Mouse (Mus musculus) spleen, adult 2 months (tissue): ENCODE results near the gene Gm973. TPM values are rescaled to one million over a fixed set of nuclear protein-coding genes. Genes with fewer than 3 reads are reported as not detected.

Experiments
- DNase-seq, 2 experiments: peaks; one replicate each; pipeline versions ENCODE4 v3.0.0 to v3.0.0-alpha.2; 2012 to 2021; ENCODE audit warnings: low spot score in 2 of 2, low read depth in 1 of 2
- H3K27ac ChIP-seq: fragments of 200-500 bp; 2 replicates; pipeline ENCODE4 v1.5.1; 2012; ENCODE audit warnings: low read length, inconsistent platforms; ENCODE audit not compliant: insufficient read depth
- H3K27me3 ChIP-seq: fragments of 200-500 bp; 2 replicates; pipeline ENCODE4 v1.6.1; 2012; ENCODE audit warnings: mild to moderate bottlenecking, moderate library complexity, low read length, inconsistent platforms; ENCODE audit not compliant: control insufficient read depth, insufficient read depth
- H3K36me3 ChIP-seq: fragments of 200-500 bp; 2 replicates; pipeline ENCODE4 v1.6.1; 2012; ENCODE audit warnings: mild to moderate bottlenecking, low read length, inconsistent platforms; ENCODE audit not compliant: control insufficient read depth, insufficient read depth
- H3K4me1 ChIP-seq: fragments of 200-500 bp; 2 replicates; pipeline ENCODE4 v1.6.1; 2011; ENCODE audit warnings: inconsistent platforms; ENCODE audit not compliant: control insufficient read depth, insufficient read depth, insufficient read length
- H3K4me3 ChIP-seq: fragments of 200-500 bp; 2 replicates; pipeline ENCODE4 v1.5.1; 2011; ENCODE audit warnings: mild to moderate bottlenecking, inconsistent platforms; ENCODE audit not compliant: insufficient read depth, insufficient read length; ENCODE audit errors: extremely low read depth
- CTCF ChIP-seq: fragments of 200-500 bp; IDR thresholded peaks from 2 replicates; pipeline ENCODE4 v1.5.1; 2011; ENCODE audit warnings: mild to moderate bottlenecking, inconsistent platforms; ENCODE audit not compliant: insufficient read depth, insufficient read length, insufficient replicate concordance; ENCODE audit errors: extremely low read depth
- POLR2A ChIP-seq: fragments of 200-500 bp; IDR thresholded peaks from 2 replicates; pipeline ENCODE4 v1.6.1; 2011; ENCODE audit warnings: low read depth, low read length, inconsistent platforms
- WGBS: fragments of 180-500 bp; shearing (Covaris S2); methylation state at CpG from one replicate; pipeline ENCODE4 v1.1.7; 2018; 5-methylcytosine and 5-hydroxymethylcytosine counted together
- polyA plus RNA-seq: library from polyadenylated mRNA; depleted of rRNA; stranded (reverse); fragments of >200 nt; gene quantifications from 2 replicates; pipeline ENCODE4 v1.2.3, GENCODE M21; 2012

Gm973 gene
- polyA plus RNA-seq, 1 experiment, result not detected

GRCm38 (mm10) chr1:59478911-59479310 lies 37.2 kb upstream of the Gm973 start:
- 88% methylated on average over 3 of the region's 3 CpGs for WGBS
- peaks cover 8% of the 10 kb centered on the region for H3K4me1 ChIP-seq
- H3K27ac ChIP-seq, result no peak overlapping the region
- peaks cover 9% of the 10 kb centered on the region; the same call in 1 of the 2 replicates for H3K27me3 ChIP-seq
- DNase-seq, result no peak
- TF ChIP-seq CTCF (no peak), POLR2A (no peak)
- no peaks in the 10 kb centered on the region for H3K36me3 ChIP-seq
- no peak overlapping the region for H3K4me3 ChIP-seq

- Histone ChIP-seq H3K27ac (peak overlapping the region; percentile 66), H3K27me3 (peaks cover 9% of the 10 kb centered on the region; the same call in 1 of the 2 replicates), H3K4me3 (peak overlapping the region; percentile 65), H3K4me1 (peaks cover 8% of the 10 kb centered on the region), H3K36me3 (no peaks in the 10 kb centered on the region)
- DNase-seq, result no peak
- WGBS, result 20% methylated on average over 23 of the region's 23 CpGs
- TF ChIP-seq CTCF (no peak), POLR2A (no peak)
Measured at GRCm38 (mm10) chr1:59480821-59481455, 35.1 kb upstream of the Gm973 start.

- WGBS, result under 1% methylated on average over 56 of the region's 57 CpGs
- peak overlapping the region; percentile 86 for H3K4me3 ChIP-seq
- DNase-seq, result peak; percentile 81 to 85
Measured at GRCm38 (mm10) chr1:59481456-59482291, 34.4 kb upstream of the Gm973 start.

DNA sequence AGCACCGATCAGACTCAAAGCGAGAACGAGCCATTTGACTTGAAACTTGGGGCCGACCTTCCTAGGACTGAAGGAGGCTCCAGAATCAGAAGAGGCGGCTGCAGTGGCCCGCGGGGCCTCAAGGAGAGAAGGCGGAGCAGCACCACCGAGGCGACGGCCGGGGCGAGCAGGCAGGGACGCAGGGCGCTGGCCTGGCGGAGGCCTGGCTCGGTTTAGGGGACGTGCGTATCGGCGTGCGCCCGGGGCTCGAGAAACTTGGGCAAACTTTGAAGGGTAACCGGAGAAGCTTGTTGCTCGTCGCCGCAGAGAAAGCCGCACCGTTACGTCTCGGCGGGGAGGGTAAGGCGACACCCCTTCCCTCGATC lies 33.8 kb upstream of the Gm973 start, which contains the start of gene Fzd7:
TSS of gene Fzd7 (plus strand) at position 94 of the 365 bp plus-strand sequence.
- peaks cover 8% of the 10 kb centered on the region for H3K4me1 ChIP-seq
- H3K36me3 ChIP-seq, result no peaks in the 10 kb centered on the region
- DNase-seq, result peak in 1 of 2 experiments; percentile 20
- TF ChIP-seq POLR2A (no peak), CTCF (no peak)
- H3K27ac ChIP-seq, result peak within 1 kb of the TSS; percentile 67
- H3K27me3 ChIP-seq, result peaks cover 9% of the 10 kb centered on the region; the same call in 1 of the 2 replicates
- under 1% methylated on average over 35 of the region's 35 CpGs for WGBS
- H3K4me3 ChIP-seq, result peak within 1 kb of the TSS; percentile 86

More at GRCm38 (mm10) chr1:59481456-59482291, 34.4 kb upstream of the Gm973 start:
- TF ChIP-seq CTCF, result no peak
- TF ChIP-seq POLR2A, result 0 out of 2 replicates have a peak, but pooled peaks have one; percentile 13
- peaks cover 9% of the 10 kb centered on the region; the same call in 1 of the 2 replicates for H3K27me3 ChIP-seq
- H3K27ac ChIP-seq, result peak overlapping the region; percentile 67
- peaks cover 8% of the 10 kb centered on the region for H3K4me1 ChIP-seq
- H3K36me3 ChIP-seq, result no peaks in the 10 kb centered on the region

- peak in 1 of 2 experiments; percentile 3 for DNase-seq
- 3% methylated on average over 88 of the region's 88 CpGs for WGBS
- Histone ChIP-seq H3K36me3 (no peaks in the 10 kb centered on the region), H3K27ac (peak overlapping the region; percentile 67; the same call in 1 of the 2 replicates), H3K27me3 (peaks cover 9% of the 10 kb centered on the region; the same call in 1 of the 2 replicates), H3K4me1 (peaks cover 8% of the 10 kb centered on the region), H3K4me3 (peak overlapping the region; percentile 86)
- TF ChIP-seq POLR2A (no peak), CTCF (no peak)
Measured at GRCm38 (mm10) chr1:59482696-59483520, 33.2 kb upstream of the Gm973 start.

DNA sequence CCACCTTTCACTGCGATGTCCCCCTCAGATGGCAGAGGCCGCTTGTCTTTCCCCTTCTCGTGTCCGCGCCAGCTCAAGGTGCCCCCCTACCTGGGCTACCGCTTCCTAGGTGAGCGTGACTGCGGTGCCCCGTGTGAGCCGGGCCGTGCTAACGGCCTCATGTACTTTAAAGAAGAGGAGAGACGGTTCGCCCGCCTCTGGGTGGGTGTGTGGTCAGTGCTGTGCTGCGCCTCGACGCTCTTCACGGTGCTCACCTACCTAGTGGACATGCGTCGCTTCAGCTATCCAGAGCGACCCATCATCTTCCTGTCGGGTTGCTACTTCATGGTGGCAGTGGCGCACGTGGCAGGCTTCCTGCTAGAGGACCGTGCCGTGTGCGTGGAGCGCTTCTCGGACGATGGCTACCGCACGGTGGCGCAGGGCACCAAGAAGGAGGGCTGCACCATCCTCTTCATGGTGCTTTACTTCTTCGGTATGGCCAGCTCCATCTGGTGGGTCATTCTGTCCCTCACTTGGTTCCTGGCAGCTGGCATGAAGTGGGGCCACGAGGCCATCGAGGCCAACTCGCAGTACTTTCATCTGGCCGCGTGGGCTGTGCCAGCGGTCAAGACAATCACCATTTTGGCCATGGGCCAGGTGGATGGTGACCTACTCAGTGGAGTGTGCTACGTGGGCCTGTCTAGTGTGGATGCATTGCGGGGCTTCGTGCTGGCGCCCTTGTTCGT lies 32.4 kb upstream of the Gm973 start:
- peak in 1 of 2 experiments; percentile 16 for DNase-seq
- Histone ChIP-seq H3K4me1 (peaks cover 8% of the 10 kb centered on the region), H3K27me3 (peaks cover 9% of the 10 kb centered on the region; the same call in 1 of the 2 replicates), H3K36me3 (no peaks in the 10 kb centered on the region), H3K4me3 (peak overlapping the region; percentile 86; the same call in 1 of the 2 replicates), H3K27ac (no peak overlapping the region)
- WGBS, result 50% methylated on average over 46 of the region's 46 CpGs
- no peak for TF ChIP-seq CTCF
- TF ChIP-seq POLR2A, result no peak
